Mouse (Mus musculus): ENCODE measurements around the gene Gm8362. TPM values are rescaled to one million over a fixed set of nuclear protein-coding genes. Genes with fewer than 3 reads are reported as not detected.
A peak's percentile ranks its signal among the peaks of the same experiment; 100 is the strongest.
"Not testable (repeated sequence)": the region's sequence is repeated elsewhere in the genome, so short reads cannot be mapped to it uniquely, and the experiment has no call there.

Gene Gm8362
- not detected in 2 replicates for polyA plus RNA-seq (2015; fragmentation: Nextera tagmentation; extraction: Ambion mirVana)

DNA sequence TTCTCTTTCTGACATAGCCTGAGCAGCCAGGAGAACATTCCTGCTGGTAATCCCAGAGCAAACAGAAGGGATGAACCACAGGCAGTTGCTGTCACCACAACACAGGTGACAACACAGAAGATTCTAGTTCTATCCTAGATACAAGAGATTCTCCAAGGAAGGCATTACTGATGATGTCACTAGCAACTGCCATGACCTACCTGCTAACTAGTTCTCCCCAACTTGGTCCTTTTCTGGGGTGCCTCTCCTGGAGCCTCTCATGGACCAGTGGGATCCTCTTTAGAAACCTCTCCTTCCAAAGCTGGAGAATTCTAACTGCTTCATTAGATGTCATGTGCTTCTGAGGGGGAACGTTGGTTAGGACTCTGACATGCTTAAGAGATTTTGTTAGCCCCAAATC, at the start of gene Gm8362:
Gene Gm8362, minus strand, starts transcription at position 101 of the 400 bp plus-strand sequence.
- H3K4me2 ChIP-seq; H3K36me3 ChIP-seq; H3K9ac ChIP-seq; H3K27ac ChIP-seq; H3K27me3 ChIP-seq; H3K4me3 ChIP-seq; ATAC-seq (ENCODE audit: insufficient number of reproducible peaks, low FRiP score, low TSS enrichment, low read depth); H3K9me3 ChIP-seq; H3K4me1 ChIP-seq: not testable (repeated sequence)
- WGBS, result 67% methylated on average over 1 of the region's 1 CpGs

GRCm38 (mm10) chr14:6823297-6823696, 49.1 kb upstream of the Gm8362 start:
- not testable (repeated sequence) for H3K9me3 ChIP-seq; ATAC-seq (ENCODE audit: insufficient number of reproducible peaks, low FRiP score, low TSS enrichment, low read depth); H3K4me1 ChIP-seq; H3K9ac ChIP-seq; H3K4me3 ChIP-seq; H3K4me2 ChIP-seq; H3K27me3 ChIP-seq; H3K36me3 ChIP-seq; H3K27ac ChIP-seq
- 89% methylated on average over 3 of the region's 3 CpGs for WGBS

DNA sequence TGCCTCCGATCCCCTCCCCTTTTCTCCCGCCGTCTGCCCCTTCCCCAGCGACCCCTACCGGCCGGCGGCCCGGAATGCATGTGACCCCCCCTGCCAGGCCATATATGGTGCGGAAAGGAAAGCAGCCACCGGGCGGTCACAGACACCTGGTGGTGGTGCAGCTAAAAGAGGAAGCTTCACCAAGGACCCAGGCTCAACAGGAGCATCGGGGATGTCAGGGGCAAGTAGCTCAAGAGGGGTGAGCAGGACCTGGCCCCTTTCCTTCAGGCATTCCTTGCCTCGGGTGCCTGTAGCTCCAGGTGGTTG, 17.0 kb downstream of the Gm8362 start:
- 0% methylated on average over 5 of the region's 13 CpGs for WGBS
- H3K9me3 ChIP-seq; ATAC-seq (ENCODE audit: insufficient number of reproducible peaks, low FRiP score, low TSS enrichment, low read depth); H3K36me3 ChIP-seq; H3K9ac ChIP-seq; H3K27me3 ChIP-seq; H3K27ac ChIP-seq; H3K4me1 ChIP-seq: not testable (repeated sequence)
- Histone ChIP-seq H3K4me2 (peak overlapping the region; percentile 53), H3K4me3 (peak overlapping the region; percentile 42)

GRCm38 (mm10) chr14:6756384-6757230, 17.6 kb downstream of the Gm8362 start:
- H3K9ac ChIP-seq; H3K27ac ChIP-seq; H3K9me3 ChIP-seq; H3K27me3 ChIP-seq; H3K36me3 ChIP-seq; ATAC-seq (ENCODE audit: insufficient number of reproducible peaks, low FRiP score, low TSS enrichment, low read depth); H3K4me1 ChIP-seq: not testable (repeated sequence)
- Histone ChIP-seq H3K4me2 (peak overlapping the region; percentile 53), H3K4me3 (peak overlapping the region; percentile 42)
- WGBS, result under 1% methylated on average over 13 of the region's 67 CpGs

DNA sequence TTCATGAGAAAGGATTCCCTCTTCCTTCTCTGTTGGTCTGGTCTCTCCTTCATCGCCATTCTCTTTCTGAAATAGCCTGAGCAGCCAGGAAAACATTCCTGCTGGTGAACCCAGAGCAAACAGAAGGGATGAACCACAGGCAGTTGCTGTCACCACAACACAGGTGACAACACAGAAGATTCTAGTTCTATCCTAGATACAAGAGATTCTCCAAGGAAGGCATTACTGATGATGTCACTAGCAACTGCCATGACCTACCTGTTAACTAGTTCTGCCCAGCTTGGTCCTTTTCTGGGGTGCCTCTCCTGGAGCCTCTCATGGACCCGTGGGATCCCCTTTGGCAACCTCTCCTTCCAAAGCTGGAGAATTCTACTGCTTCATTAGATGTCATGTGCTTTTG, 32.0 kb downstream of the Gm8362 start, which contains the start of gene Gm3636:
Gene Gm3636, minus strand, starts transcription at position 101 of the 400 bp plus-strand sequence.
- H3K27me3 ChIP-seq; ATAC-seq (ENCODE audit: insufficient number of reproducible peaks, low FRiP score, low TSS enrichment, low read depth); H3K4me1 ChIP-seq; H3K9ac ChIP-seq; H3K27ac ChIP-seq; H3K36me3 ChIP-seq; H3K4me2 ChIP-seq; H3K4me3 ChIP-seq; H3K9me3 ChIP-seq: not testable (repeated sequence)
- no CpG with 5 or more reads among the region's 2 CpGs for WGBS

- H3K4me1 ChIP-seq; H3K4me3 ChIP-seq; H3K36me3 ChIP-seq; H3K27ac ChIP-seq; ATAC-seq (ENCODE audit: insufficient number of reproducible peaks, low FRiP score, low TSS enrichment, low read depth); H3K9ac ChIP-seq; H3K4me2 ChIP-seq; H3K27me3 ChIP-seq; H3K9me3 ChIP-seq: not testable (repeated sequence)
- WGBS, result 82% methylated on average over 1 of the region's 2 CpGs
Measured at GRCm38 (mm10) chr14:6720151-6720550, 54.1 kb downstream of the Gm8362 start, which contains the start of gene Gm8050. Gm8050 (minus strand) TSS chr14:6720251.

Other genes with a start within 250 kb of the Gm8362 start
- gene Gm8356, start 237.1 kb downstream of the Gm8362 start, polyA plus RNA-seq (2015; fragmentation: Nextera tagmentation; extraction: Ambion mirVana), result not detected in 2 replicates
- 0.21 TPM in 1 of 2 replicates, not detected in the other for gene Gm3629, start 183.8 kb downstream of the Gm8362 start, polyA plus RNA-seq (2015; fragmentation: Nextera tagmentation; extraction: Ambion mirVana)
- not detected in 2 replicates for gene Gm3460, start 152.0 kb downstream of the Gm8362 start, polyA plus RNA-seq (2015; fragmentation: Nextera tagmentation; extraction: Ambion mirVana)
- gene Gm10251, start 90.2 kb downstream of the Gm8362 start, polyA plus RNA-seq (2015; fragmentation: Nextera tagmentation; extraction: Ambion mirVana), result not detected in 2 replicates
- gene Gm8050, start 54.2 kb downstream of the Gm8362 start, polyA plus RNA-seq (2015; fragmentation: Nextera tagmentation; extraction: Ambion mirVana), result not detected in 2 replicates
- 2.7 and 3.2 TPM in 2 replicates for gene Gm3636, start 32.1 kb downstream of the Gm8362 start, polyA plus RNA-seq (2015; fragmentation: Nextera tagmentation; extraction: Ambion mirVana)
- gene Gm3642, start 65.9 kb upstream of the Gm8362 start, polyA plus RNA-seq (2015; fragmentation: Nextera tagmentation; extraction: Ambion mirVana), result not detected in 2 replicates
- gene Gm3667, start 115.6 kb upstream of the Gm8362 start, polyA plus RNA-seq (2015; fragmentation: Nextera tagmentation; extraction: Ambion mirVana), result 0.63 and 0.96 TPM in 2 replicates
- not detected in 2 replicates for gene Gm6356, start 199.4 kb upstream of the Gm8362 start, polyA plus RNA-seq (2015; fragmentation: Nextera tagmentation; extraction: Ambion mirVana)

Measured in limb, embryonic 15.5 days (tissue).